Mouse (Mus musculus) mammary gland, adult 2 months (tissue): Measurements from ENCODE around the gene Cdh6. TPM values are rescaled to one million over a fixed set of nuclear protein-coding genes. Genes with fewer than 3 reads are reported as not detected.

Source experiments
- polyA plus RNA-seq: library from polyadenylated mRNA; depleted of rRNA; stranded (reverse); fragments of >200 nt; gene quantifications from 2 replicates; pipeline ENCODE4 v1.2.3, GENCODE M21; 2012; ENCODE audit warnings: low replicate concordance; rRNA removed

Cdh6 gene
- polyA plus RNA-seq = 0.04 TPM in 2 replicates

GRCm38 (mm10) chr15:13173071-13173778 lies at the start of gene Cdh6:
Gene Cdh6 (minus strand): TSS chr15:13173675.

